Mouse (Mus musculus) limb, embryonic 13.5 days (tissue): ENCODE data around the gene Hist2h2aa1. TPM values are rescaled to one million over a fixed set of nuclear protein-coding genes. Genes with fewer than 3 reads are reported as not detected.
A peak's percentile ranks its signal among the peaks of the same experiment; 100 is the strongest.

ENCODE experiments used
- ATAC-seq: fragments of 200-750 bp; cut with Nextera tagmentation; 2 replicates; pipeline ENCODE4 v1.8.0; 2017; ENCODE audit warnings: low read depth, moderate number of reproducible peaks, moderate TSS enrichment; ENCODE audit not compliant: low FRiP score
- H3K27ac ChIP-seq: fragments of 300-500 bp; sonication (generic); 2 replicates; pipeline ENCODE4 v1.5.1; 2015; ENCODE audit warnings: inconsistent platforms, mild to moderate bottlenecking, moderate library complexity
- H3K27me3 ChIP-seq: fragments of 300-500 bp; sonication (generic); 2 replicates; pipeline ENCODE4 v1.6.1; 2015; ENCODE audit warnings: mild to moderate bottlenecking, inconsistent platforms
- H3K36me3 ChIP-seq: fragments of 300-500 bp; sonication (generic); 2 replicates; pipeline ENCODE4 v1.6.1; 2015; ENCODE audit warnings: inconsistent platforms, mild to moderate bottlenecking, moderate library complexity
- H3K4me1 ChIP-seq: fragments of 300-500 bp; sonication (generic); 2 replicates; pipeline ENCODE4 v1.6.1; 2015; ENCODE audit warnings: inconsistent platforms
- H3K4me2 ChIP-seq: fragments of 300-500 bp; sonication (generic); replicated peaks from 2 replicates; pipeline ENCODE4 v1.6.1; 2015; ENCODE audit warnings: inconsistent platforms, mild to moderate bottlenecking, moderate library complexity
- H3K4me3 ChIP-seq: fragments of 300-500 bp; sonication (generic); 2 replicates; pipeline ENCODE4 v1.5.1; 2015; ENCODE audit warnings: moderate library complexity, mild to moderate bottlenecking, inconsistent platforms
- H3K9ac ChIP-seq: fragments of 300-500 bp; sonication (generic); 2 replicates; pipeline ENCODE4 v1.6.1; 2015; ENCODE audit warnings: mild to moderate bottlenecking, inconsistent platforms
- H3K9me3 ChIP-seq: fragments of 300-500 bp; sonication (generic); 2 replicates; pipeline ENCODE4 v1.6.1; 2016; ENCODE audit warnings: inconsistent platforms
- WGBS: fragments of 180-500 bp; shearing (Covaris S2); methylation state at CpG from one replicate; pipeline ENCODE4 v1.1.7; 2015; 5-methylcytosine and 5-hydroxymethylcytosine counted together
- polyA plus RNA-seq: library from polyadenylated mRNA; unstranded; fragments of >200 nt; fragmentation: Nextera tagmentation; extraction: Ambion mirVana; gene quantifications from 2 replicates; pipeline ENCODE4 v1.2.1, GENCODE M21; 2015

Gene Hist2h2aa1
- polyA plus RNA-seq, 1 experiment from 2014 or later, result 19.0 TPM

DNA sequence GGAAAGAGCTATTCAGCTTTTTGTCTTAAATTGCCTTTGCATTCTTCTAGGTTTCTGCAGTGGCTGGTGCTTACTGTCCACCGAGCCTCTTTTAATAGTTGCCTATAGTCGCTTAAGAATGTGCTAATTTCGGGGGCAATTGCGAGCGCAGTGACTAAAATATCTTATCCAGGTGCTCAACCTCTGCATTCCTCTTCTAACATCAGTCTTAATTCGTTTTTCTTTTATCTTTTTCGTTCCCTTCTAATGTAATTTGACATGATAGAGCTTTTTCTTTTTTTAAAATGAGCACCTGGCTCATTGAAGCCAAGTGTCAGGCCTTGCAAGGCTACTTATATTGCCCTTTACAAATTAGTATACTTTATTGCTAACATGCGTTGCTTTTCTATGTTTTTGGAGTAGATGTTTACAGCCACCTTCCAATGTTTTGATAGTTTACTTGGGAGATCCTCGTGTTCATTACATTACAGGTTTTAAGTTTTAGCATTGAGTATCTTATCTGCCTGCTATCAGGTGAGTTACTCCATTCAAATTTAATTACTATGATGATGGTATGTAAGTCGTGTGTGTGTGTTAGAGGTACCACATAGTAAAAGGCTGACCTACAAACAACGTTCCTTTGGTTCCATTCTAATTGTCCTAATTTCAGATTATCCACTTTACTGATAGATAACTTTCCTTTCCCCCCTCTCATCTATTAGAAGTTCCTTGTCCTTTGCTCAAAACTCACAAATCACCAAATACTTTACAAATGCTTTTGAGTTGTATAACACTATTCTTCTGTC is 2.3 kb downstream of the Hist2h2aa1 start:
- peak overlapping the region; percentile 45 for H3K4me3 ChIP-seq
- H3K9me3 ChIP-seq, result no peaks in the 10 kb centered on the region
- H3K4me1 ChIP-seq, result peaks cover 50% of the 10 kb centered on the region
- H3K36me3 ChIP-seq, result no peaks in the 10 kb centered on the region
- 4% methylated on average over 11 of the region's 11 CpGs for WGBS
- no peak for ATAC-seq
- no peaks in the 10 kb centered on the region for H3K27me3 ChIP-seq
- H3K4me2 ChIP-seq, result peak overlapping the region; percentile 64
- H3K9ac ChIP-seq, result peak overlapping the region; percentile 70
- H3K27ac ChIP-seq, result peak overlapping the region; percentile 70

DNA sequence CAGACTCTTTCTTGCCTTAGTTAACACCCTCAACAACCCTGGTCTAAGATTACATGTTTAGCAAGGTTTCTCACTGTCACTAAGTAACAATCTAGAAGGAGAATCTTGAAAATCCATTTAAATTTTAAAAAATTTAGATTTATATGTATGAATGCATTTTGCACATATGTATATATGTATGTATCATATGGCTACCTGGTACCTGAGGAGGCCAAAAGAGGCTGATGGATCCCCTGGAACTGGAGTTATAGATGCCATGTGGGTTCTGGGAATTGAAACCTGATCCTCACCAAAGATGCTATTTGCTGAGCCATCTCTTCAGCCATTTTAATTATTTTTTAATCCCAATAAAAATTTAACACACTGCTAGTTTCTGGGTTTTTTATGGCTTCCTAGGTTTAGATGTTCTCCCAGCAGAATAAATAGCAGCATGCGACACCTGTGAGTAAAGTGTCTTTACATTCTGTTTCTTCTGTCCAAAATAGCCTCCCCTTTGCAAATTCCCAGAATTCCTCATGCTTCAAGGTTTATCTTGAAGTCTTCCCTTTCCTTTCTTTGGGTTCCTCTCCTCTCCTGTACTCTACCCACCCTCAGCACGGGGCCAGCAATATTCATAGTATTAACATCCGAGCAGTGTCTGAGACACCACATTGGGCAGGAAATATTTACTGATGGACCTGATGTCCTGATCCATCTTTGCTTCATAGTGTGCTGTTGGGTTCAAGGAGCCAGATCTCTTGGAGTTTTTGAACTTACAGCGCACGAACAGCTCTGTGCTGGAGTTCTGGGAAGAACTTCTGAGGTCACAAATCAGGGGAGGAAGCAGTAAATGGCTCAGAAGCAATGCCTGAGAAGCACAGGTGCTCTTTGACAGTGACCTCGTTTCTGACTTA is 3.1 kb downstream of the Hist2h2aa1 start:
- Histone ChIP-seq H3K27me3 (peaks cover 4% of the 10 kb centered on the region; the same call in 1 of the 2 replicates), H3K27ac (no peak overlapping the region), H3K36me3 (no peaks in the 10 kb centered on the region), H3K4me2 (peak overlapping the region; percentile 64), H3K4me1 (peaks cover 50% of the 10 kb centered on the region), H3K4me3 (peak overlapping the region; percentile 45), H3K9me3 (no peaks in the 10 kb centered on the region), H3K9ac (peak overlapping the region; percentile 70)
- WGBS, result 34% methylated on average over 6 of the region's 6 CpGs
- no peak for ATAC-seq

DNA sequence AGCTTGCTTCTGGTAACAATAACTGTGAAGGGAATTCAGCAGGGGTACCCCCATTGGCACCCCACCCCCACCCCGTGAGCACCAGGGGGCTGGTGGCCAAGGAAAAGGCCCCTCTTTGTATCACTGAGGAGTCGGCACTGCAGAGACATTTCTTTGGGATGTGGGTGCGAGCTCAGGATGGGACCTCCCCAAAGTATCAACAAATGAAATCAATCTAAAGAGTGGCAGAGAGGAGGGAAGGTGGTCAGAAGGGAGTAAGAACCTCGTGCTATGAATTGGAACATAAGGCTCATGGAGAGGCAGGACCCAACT is 3.7 kb downstream of the Hist2h2aa1 start:
- Histone ChIP-seq H3K27me3 (peaks cover 5% of the 10 kb centered on the region; the same call in 1 of the 2 replicates), H3K9ac (no peak overlapping the region), H3K4me1 (peaks cover 46% of the 10 kb centered on the region), H3K4me3 (peak overlapping the region; percentile 45; the same call in 1 of the 2 replicates), H3K4me2 (peak overlapping the region; percentile 64), H3K36me3 (no peaks in the 10 kb centered on the region), H3K27ac (no peak overlapping the region), H3K9me3 (no peaks in the 10 kb centered on the region)
- WGBS, result 57% methylated on average over 4 of the region's 4 CpGs
- no peak for ATAC-seq

DNA sequence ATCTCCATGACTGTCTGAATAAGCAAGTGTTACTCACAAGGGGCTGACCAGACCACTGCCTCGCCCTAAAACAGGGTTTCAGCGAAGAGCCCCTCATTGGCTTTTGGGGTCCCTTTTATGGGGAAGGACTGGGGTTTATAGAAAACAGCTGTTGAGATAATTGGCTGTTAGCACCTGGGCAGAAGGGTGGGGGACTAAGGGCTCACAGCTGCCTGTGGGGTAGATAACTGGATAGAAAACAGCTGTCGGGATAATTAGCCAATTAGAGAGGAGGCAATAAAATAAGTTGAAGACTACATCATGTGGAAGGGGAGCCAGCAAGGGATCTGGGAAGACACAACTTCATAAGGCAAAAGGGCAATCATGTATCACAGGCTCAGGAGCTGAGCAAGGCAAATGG is 5.6 kb downstream of the Hist2h2aa1 start:
- ATAC-seq, result no peak
- peaks cover 38% of the 10 kb centered on the region for H3K4me1 ChIP-seq
- H3K36me3 ChIP-seq, result no peaks in the 10 kb centered on the region
- no peak overlapping the region for H3K9ac ChIP-seq
- H3K9me3 ChIP-seq, result no peaks in the 10 kb centered on the region
- H3K27me3 ChIP-seq, result peaks cover 5% of the 10 kb centered on the region; the same call in 1 of the 2 replicates
- H3K4me3 ChIP-seq, result no peak overlapping the region
- H3K27ac ChIP-seq, result no peak overlapping the region
- WGBS, result 17% methylated on average over 3 of the region's 3 CpGs
- H3K4me2 ChIP-seq, result peak overlapping the region; percentile 19; the same call in 1 of the 2 replicates

DNA sequence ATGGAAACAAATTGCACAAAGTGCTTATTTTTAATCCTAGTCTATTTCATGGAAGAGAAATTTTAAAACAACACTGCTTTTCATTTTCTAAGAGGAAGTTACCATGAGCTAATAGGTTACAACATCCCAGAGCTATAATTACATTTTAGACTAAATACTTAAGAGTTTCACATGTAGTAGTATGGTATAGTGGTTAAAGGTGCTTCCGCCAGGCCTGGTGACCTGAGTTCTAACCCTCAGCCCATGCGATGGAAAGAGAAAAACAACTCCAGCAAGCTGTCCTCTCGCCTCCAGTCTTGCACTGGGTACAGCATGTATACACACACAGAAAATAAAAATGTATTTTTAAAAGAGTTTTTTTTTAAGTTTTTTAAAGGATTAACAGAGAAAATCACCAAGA is 6.5 kb downstream of the Hist2h2aa1 start:
- no peak overlapping the region for H3K9ac ChIP-seq
- no peaks in the 10 kb centered on the region for H3K36me3 ChIP-seq
- no peak overlapping the region for H3K4me3 ChIP-seq
- H3K27ac ChIP-seq, result no peak overlapping the region
- H3K9me3 ChIP-seq, result no peaks in the 10 kb centered on the region
- no peak overlapping the region for H3K4me2 ChIP-seq
- H3K4me1 ChIP-seq, result peaks cover 44% of the 10 kb centered on the region
- ATAC-seq, result no peak
- 75% methylated on average over 3 of the region's 3 CpGs for WGBS
- H3K27me3 ChIP-seq, result peaks cover 5% of the 10 kb centered on the region; the same call in 1 of the 2 replicates

DNA sequence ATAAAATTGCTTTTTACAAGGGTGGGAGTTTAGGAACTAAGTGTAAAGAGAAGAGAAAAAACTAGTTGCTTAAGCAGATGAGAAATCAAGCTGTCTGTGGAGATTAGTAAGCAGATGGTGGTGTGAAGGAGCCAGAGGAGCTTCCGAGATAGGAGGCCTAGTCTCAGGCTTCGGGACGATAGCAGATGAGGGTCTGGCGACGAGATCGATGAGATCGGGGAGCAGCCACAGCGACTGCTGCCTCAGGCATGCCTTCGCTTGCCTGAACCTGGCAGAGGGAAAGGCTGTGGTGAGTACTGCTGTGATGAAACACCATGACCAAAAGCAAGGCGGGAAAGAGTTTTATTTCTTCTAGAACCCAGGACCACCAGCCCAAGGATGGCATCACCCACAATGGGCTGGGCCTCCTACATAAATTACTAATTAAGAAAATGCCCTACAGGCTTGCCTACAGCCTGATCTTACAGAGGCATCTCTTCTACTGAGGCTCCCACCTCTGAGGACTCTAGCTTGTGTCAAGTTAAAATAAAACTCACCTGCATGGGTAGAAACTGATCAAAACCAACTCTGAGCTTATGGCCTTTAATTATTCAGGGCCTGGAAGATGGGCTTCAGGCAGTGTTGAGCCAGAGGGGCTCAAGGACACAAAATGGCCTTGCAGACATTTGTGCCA is 9.5 kb downstream of the Hist2h2aa1 start:
- Histone ChIP-seq H3K4me2 (peak overlapping the region; percentile 21; the same call in 1 of the 2 replicates), H3K27ac (no peak overlapping the region), H3K4me1 (peaks cover 18% of the 10 kb centered on the region), H3K36me3 (no peaks in the 10 kb centered on the region), H3K9me3 (no peaks in the 10 kb centered on the region), H3K27me3 (peaks cover 5% of the 10 kb centered on the region; the same call in 1 of the 2 replicates), H3K9ac (no peak overlapping the region), H3K4me3 (no peak overlapping the region)
- no peak for ATAC-seq
- 42% methylated on average over 10 of the region's 10 CpGs for WGBS

DNA sequence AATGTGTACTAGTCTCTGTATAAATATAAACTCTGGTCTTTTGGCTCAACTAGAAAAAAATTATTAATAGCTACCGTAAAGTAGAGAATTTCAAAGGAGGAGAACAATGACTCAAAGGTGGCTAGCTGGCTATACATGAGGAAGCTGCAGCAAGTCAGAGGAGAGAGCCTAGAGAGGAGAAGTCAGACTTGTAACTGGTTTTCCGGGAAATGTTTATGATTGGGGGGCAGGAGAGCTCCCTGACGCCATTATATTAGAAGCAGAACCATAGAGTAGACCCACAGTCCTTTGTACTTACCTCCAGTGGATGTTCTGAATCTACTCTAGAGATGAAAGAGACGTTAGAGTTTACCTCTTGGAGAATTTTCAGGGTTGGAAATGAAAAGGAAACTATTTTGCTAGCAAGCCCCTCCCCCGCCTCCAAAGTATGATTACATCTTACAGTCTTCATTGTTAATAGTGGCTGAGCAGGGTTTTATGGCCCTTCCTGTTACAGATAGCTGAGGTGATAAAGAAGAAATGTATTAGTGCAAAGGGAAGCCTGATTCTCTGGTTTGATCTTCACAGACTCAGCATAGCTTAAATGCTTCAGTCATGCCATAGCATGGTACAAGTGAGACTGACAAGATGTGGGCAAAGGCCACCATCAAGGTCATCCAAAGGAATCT is 10.8 kb downstream of the Hist2h2aa1 start:
- peaks cover 7% of the 10 kb centered on the region for H3K4me1 ChIP-seq
- WGBS, result 65% methylated on average over 5 of the region's 5 CpGs

DNA sequence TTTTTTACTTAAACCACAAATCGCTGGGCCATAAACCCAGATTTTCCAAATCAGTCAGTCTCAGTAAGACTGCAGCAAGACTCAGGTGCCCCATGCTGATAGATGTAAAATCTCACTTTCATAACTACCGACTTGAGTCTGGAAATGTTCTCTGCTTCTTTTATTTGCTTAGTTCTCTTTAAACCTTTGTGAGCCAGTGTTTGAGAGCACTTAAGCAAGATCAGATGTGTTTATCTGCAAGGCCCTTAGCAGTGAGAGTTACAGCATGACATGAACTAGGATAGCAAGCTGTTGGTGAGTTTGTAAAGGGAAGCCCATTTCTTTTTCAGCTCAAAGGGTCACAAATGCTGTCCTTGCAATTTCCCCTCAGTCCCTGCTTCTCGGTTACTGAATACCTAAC is 11.9 kb downstream of the Hist2h2aa1 start:
- 44% methylated on average over 3 of the region's 3 CpGs for WGBS
- Histone ChIP-seq H3K27me3 (peaks cover 5% of the 10 kb centered on the region; the same call in 1 of the 2 replicates), H3K9ac (no peak overlapping the region), H3K4me3 (no peak overlapping the region), H3K4me2 (no peak overlapping the region), H3K27ac (0 out of 2 replicates have a peak overlapping the region, but pooled peaks have one; percentile 22), H3K36me3 (no peaks in the 10 kb centered on the region), H3K9me3 (no peaks in the 10 kb centered on the region), H3K4me1 (peaks cover 15% of the 10 kb centered on the region)
- ATAC-seq, result no peak

More for the DNA sequence above, 10.8 kb downstream of the Hist2h2aa1 start:
- no peak overlapping the region for H3K4me2 ChIP-seq
- no peak for ATAC-seq
- H3K27me3 ChIP-seq, result peaks cover 5% of the 10 kb centered on the region; the same call in 1 of the 2 replicates
- H3K27ac ChIP-seq, result no peak overlapping the region
- no peak overlapping the region for H3K9ac ChIP-seq
- no peaks in the 10 kb centered on the region for H3K36me3 ChIP-seq
- H3K9me3 ChIP-seq, result no peaks in the 10 kb centered on the region
- H3K4me3 ChIP-seq, result no peak overlapping the region

DNA sequence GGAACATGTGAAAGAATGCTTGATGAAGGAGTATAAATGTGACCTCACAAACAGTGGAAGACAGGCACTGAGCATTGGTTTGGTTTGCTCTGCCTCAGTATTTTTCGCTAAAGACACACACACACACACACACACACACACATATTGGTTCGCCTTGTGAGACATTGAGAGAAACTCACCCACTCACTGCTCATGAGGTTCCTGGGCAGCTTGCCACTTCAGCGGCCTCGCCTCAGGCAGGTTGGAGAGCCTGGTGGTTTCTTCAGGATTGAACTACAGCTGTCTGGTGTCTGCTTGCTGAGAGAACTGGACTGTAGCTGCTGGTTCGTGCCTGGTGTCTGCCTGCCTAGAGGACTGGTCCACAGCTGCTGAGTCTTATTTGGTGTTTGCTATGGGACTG is 14.9 kb downstream of the Hist2h2aa1 start:
- Histone ChIP-seq H3K27ac (no peak overlapping the region), H3K9me3 (no peaks in the 10 kb centered on the region), H3K4me2 (no peak overlapping the region), H3K36me3 (no peaks in the 10 kb centered on the region), H3K4me3 (no peak overlapping the region), H3K9ac (no peak overlapping the region), H3K4me1 (peaks cover 30% of the 10 kb centered on the region), H3K27me3 (no peaks in the 10 kb centered on the region)
- 88% methylated on average over 5 of the region's 5 CpGs for WGBS
- ATAC-seq, result no peak

DNA sequence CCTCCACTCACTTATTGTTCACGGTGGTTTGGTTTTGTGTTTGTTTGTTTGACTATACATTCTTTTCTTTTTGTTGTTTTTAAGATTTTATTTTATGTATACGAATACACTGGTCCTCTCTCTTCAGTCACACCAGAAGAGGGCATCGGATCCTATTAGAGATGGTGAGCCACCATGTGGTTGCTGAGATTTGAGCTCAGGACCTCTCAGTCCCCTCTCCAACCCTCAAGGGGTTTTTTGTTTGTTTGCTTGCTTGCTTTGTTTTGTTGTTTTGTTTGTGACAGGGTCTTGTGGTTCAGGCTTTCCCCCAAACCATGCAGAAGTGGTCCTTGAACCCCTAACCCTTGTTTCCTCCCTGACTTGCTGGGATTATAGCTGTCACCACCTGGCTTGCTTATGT is 16.3 kb downstream of the Hist2h2aa1 start:
- no peak for ATAC-seq
- Histone ChIP-seq H3K4me1 (peaks cover 24% of the 10 kb centered on the region), H3K27me3 (no peaks in the 10 kb centered on the region), H3K4me3 (peak overlapping the region; percentile 62), H3K9me3 (no peaks in the 10 kb centered on the region), H3K36me3 (no peaks in the 10 kb centered on the region), H3K4me2 (peak overlapping the region; percentile 77), H3K9ac (peak overlapping the region; percentile 80), H3K27ac (peak overlapping the region; percentile 98)
- 59% methylated on average over 3 of the region's 3 CpGs for WGBS

DNA sequence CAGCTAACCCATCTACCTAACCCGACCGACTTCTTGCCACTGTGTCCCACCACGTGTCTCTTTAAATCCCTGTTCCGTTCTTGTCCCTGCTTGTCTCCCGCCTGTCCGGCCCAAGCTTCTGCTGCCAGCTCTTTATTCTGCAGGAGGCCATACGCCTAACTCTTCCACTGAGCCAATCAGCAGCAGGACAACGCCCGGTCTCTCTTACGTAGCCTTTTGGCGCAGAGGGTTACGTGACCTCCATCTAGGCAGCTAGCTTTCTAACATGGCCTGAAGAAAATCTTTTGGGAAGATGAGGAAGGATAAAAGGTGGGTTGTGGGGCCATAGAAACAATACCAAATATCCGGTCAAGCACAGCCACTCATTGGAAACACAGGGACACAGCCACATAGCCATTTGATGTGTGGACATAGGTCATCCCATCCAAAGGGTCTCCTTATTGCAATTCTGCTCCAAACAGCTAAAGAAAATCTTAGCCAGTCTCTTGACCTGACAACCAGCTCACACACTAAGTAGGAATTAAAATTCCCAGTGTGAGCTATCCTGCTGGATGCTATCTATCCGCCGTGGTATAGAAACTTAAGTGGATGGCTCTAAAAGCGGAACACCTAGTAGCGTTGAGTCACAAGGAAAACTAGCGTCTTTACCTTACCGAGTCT is 17.0 kb downstream of the Hist2h2aa1 start:
- peaks cover 24% of the 10 kb centered on the region for H3K4me1 ChIP-seq
- no peaks in the 10 kb centered on the region for H3K27me3 ChIP-seq
- H3K9me3 ChIP-seq, result no peaks in the 10 kb centered on the region
- H3K36me3 ChIP-seq, result no peaks in the 10 kb centered on the region
- under 1% methylated on average over 19 of the region's 19 CpGs for WGBS
- H3K4me2 ChIP-seq, result peak overlapping the region; percentile 77
- H3K4me3 ChIP-seq, result peak overlapping the region; percentile 62
- H3K9ac ChIP-seq, result peak overlapping the region; percentile 80
- peak; percentile 70 for ATAC-seq
- H3K27ac ChIP-seq, result peak overlapping the region; percentile 98
